Mouse (Mus musculus) monocyte, adult 5-6 weeks (primary cell): Measurements from ENCODE around the gene Slc26a6. TPM values are rescaled to one million over a fixed set of nuclear protein-coding genes. Genes with fewer than 3 reads are reported as not detected.

Experiments used
- ATAC-seq: fragments of 153-309, 156-312 bp; replicated peaks from 2 replicates; pipeline ENCODE4 v1.8.0; 2017; ENCODE audit warnings: mild to moderate bottlenecking; ENCODE audit not compliant: low TSS enrichment, insufficient number of reproducible peaks, severe bottlenecking, poor library complexity, low FRiP score
- total RNA-seq: library from RNA; stranded (forward); fragments of 200-1000, 200-491, 200-594 nt; gene quantifications from 3 replicates; pipeline ENCODE4 v1.2.3, GENCODE M21; 2017

The Slc26a6 gene
- total RNA-seq, result 6.2 to 10.0 TPM (median 8.4 TPM) in 3 replicates

DNA sequence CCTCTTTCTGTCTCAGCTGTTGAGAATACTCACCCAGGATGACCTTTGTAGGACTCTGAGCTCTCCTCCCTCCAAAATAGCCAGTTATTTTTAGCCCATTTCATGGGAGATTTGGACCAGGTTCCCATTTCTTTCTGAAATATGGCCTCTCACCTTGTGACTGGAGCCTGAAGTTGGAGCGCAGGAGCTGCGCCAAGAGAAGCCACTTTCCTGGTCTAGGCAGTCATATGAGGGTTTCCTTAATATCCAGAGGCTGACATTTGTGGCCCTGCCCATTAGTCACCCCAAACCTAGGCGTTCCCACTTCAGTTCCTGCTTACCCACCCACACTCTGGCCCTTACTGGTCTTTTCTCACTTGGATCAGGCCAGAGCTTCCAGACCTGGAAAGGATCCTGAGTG is at the start of gene Slc26a6:
TSS of gene Slc26a6 (plus strand) at position 308 of the 400 bp plus-strand sequence.
- ATAC-seq, result peak; percentile 28; the same call in 1 of the 2 replicates

GRCm38 (mm10) chr9:108805768-108806167 is 47.3 kb upstream of the Slc26a6 start:
- no peak for ATAC-seq

- no peak for ATAC-seq
Observed at GRCm38 (mm10) chr9:108806379-108806778, 46.7 kb upstream of the Slc26a6 start.

DNA sequence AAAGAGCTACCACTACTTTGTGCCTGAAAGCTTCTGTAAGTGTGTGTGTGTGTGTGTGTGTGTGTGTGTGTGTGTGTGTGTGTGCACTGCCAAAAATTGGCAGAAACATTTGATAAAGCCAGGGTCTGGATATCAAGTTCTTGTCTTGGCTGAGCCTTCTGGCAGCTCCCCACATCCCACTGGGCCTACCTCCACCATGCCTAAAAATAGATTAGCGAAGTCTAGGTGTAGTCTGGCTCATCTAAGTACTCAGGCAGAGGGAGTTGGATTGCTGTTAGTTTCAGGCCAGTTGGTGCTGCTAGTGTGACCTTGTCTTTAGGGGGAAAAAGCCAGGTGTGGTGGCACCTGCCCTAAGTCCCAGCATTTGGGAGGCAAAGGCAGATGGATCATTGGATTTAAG is 46.3 kb upstream of the Slc26a6 start:
- ATAC-seq, result no peak

GRCm38 (mm10) chr9:108807674-108808073 is 45.4 kb upstream of the Slc26a6 start:
- no peak for ATAC-seq

GRCm38 (mm10) chr9:108808163-108808665 is 44.9 kb upstream of the Slc26a6 start, which contains the start of gene Nckipsd:
Gene Nckipsd, plus strand, starts transcription at chr9:108808368.
- peak; percentile 52 for ATAC-seq

GRCm38 (mm10) chr9:108809188-108809587 is 43.9 kb upstream of the Slc26a6 start:
- no peak for ATAC-seq

- ATAC-seq, result peak; percentile 48; the same call in 1 of the 2 replicates
Observed at GRCm38 (mm10) chr9:108809723-108810122, 43.4 kb upstream of the Slc26a6 start.

DNA sequence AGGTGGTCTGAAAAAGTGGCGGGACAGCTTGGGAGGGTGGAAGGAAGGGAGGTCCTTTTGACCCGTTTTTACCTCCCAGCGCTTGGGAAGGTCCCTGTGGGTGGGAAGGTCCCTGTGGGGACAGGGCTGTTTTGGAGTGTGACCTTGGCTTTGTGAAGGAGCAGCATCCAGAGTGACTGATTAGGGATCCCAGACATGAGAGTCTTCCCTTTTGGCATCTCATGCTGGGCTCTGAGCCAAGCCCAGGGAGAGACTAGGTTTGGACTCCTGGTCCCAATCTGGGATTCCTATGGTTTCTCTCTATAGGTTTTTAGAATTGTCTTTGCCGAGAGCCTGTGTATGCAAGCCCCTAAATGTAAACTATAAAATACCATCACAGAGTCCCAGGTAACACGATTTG is 42.6 kb upstream of the Slc26a6 start:
- no peak for ATAC-seq

- ATAC-seq, result no peak
Observed at GRCm38 (mm10) chr9:108815557-108815956, 37.5 kb upstream of the Slc26a6 start.

DNA sequence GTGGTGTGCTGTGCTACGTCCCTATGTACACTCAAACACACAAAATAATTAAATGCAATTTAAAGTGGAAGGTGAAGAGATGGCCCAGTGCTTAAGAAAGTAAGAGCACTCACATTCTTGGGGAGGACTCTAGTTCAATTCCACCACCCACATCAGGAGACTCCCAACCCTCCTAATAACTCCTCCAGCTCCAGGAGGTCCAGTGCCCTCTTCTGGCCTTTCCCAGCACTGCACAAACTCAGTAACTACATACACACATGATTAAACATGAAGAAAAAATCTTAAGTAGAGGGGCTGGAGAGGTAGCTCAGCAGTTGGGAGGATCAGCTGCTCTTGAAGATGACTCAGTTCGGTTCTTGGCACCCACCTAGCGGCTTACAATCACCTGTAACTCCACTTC is 33.6 kb upstream of the Slc26a6 start:
- ATAC-seq, result 0 out of 2 replicates have a peak, but pooled peaks have one; percentile 46

DNA sequence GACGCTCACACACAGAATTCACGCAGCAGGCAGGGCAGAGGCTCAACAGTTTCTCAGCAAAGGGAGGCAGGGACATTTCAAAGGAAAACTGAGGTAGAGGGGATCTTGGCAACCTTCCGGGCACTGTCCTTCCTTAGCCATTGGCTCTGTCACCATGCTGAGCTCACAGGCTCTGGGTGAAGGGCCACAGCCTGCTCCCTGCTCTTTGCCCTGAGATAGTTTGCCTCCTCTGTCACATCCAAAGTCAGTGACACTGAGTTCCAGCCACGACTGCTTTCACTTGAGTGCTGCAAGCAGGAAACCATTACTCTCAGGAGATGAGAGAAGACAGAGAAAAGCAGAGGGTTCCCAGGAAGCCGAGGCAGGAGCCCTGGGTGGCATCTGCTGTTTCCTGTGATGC is 33.0 kb upstream of the Slc26a6 start:
- ATAC-seq, result no peak

- no peak for ATAC-seq
Observed at GRCm38 (mm10) chr9:108824144-108824685, 28.9 kb upstream of the Slc26a6 start.

GRCm38 (mm10) chr9:108824755-108825413 is 28.2 kb upstream of the Slc26a6 start:
- ATAC-seq, result no peak

DNA sequence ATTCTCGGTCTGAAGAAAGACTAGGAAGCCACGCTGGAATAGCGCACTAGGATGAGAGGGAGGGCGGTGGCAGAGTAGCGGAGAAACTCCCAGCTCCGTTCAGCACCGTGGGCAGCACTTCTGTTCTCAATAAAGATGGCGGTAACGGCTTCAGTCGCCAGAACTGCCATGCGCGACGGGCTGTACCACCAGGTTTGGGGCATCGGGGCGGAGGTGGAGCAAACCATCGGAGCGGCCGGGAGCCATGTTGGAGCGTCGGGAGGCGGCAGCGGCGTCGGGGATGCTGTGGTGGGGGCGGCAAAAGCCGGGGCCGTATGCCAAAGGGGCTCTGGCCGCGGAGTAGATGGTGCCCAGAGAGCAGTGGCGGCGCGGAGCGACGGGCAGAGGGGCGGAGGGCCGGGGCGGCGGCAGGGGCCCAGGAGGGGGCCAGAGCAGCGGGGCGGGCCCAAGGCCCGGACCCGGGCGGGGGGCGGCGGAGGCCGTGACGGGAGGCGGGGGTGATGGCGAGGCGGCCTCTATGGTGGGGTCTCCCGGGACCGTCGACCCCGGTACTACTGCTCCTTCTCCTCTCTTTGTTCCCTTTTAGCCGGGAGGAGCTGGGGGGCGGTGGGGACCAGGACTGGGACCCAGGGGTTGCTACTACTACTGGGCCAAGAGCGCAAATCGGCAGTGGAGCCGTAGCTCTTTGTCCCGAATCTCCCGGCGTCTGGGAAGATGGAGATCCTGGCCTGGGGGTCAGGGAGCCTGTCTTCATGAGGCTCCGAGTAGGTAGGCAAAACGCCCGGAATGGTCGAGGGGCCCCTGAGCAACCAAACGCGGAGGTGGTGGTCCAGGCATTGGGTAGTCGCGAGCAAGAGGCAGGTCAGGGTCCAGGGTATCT is 27.0 kb upstream of the Slc26a6 start, which contains the start of gene Celsr3:
TSS of gene Celsr3 (plus strand) at position 501 of the 880 bp plus-strand sequence.
- ATAC-seq, result no peak

DNA sequence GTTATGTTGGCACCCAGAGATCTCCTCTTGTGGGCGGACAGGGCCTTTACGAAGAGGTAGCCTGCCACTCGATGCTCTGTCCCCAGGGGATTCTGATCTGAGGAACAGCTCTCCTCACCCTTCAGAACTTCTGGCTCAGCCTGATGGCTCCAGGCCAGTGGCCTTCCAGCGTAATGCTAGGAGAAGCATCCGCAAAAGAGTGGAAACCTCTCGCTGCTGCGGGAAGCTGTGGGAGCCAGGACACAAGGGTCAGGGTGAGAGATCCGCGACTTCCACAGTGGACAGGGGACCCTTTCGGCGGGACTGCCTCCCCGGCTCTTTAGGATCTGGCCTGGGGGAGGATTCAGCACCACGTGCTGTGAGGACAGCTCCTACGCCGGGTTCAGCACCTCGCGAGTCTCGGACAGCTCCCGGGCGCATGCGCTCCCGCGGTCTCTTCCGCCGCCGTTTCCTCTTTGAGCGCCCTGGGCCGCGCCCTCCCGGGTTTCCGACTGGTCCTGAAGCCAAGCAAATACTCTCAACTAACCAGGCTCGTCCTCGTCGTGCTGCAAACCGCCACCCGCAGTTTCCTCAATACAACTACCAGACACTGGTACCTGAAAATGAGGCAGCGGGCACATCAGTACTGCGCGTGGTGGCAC is 26.3 kb upstream of the Slc26a6 start:
- peak; percentile 58 for ATAC-seq

DNA sequence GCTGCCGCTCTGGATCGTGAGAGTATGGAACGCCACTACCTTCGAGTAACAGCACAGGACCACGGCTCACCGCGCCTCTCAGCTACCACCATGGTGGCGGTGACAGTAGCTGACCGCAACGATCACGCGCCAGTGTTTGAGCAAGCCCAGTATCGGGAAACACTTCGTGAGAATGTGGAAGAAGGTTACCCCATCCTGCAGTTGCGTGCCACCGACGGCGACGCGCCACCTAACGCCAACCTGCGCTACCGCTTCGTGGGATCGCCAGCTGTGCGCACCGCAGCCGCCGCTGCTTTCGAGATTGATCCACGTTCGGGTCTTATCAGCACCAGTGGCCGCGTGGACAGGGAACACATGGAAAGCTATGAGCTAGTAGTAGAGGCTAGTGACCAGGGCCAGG is 25.6 kb upstream of the Slc26a6 start:
- ATAC-seq, result peak; percentile 1; the same call in 1 of the 2 replicates

- ATAC-seq, result no peak
Observed at GRCm38 (mm10) chr9:108827906-108828305, 25.2 kb upstream of the Slc26a6 start.

DNA sequence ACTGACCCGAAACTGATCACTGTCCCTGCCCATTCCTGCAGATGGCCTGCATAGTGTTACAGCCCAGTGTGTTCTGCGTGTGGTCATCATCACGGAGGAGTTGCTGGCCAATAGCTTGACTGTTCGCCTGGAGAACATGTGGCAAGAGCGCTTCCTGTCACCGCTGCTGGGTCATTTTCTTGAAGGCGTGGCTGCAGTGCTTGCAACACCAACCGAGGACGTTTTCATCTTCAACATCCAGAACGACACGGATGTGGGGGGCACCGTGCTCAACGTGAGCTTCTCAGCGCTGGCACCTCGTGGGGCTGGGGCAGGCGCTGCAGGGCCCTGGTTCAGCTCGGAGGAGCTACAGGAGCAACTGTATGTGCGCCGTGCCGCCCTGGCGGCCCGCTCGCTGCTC is 21.4 kb upstream of the Slc26a6 start:
- peak; percentile 73 for ATAC-seq
